Mouse (Mus musculus) lung, embryonic 14.5 days (tissue): ENCODE results near the gene Gm28372. TPM values are rescaled to one million over a fixed set of nuclear protein-coding genes. Genes with fewer than 3 reads are reported as not detected.

Experiments used
- ATAC-seq: fragments of 200-750 bp; cut with Nextera tagmentation; 2 replicates; pipeline ENCODE4 v1.8.0; 2017; ENCODE audit warnings: mild to moderate bottlenecking, moderate TSS enrichment, moderate library complexity; ENCODE audit not compliant: insufficient read depth
- DNase-seq: peaks from one replicate; pipeline ENCODE4 v3.0.0-alpha.2; 2015
- H3K27ac ChIP-seq: fragments of 300-500 bp; sonication (generic); 2 replicates; pipeline ENCODE4 v1.5.1; 2014; ENCODE audit warnings: low read depth, mild to moderate bottlenecking, moderate library complexity
- H3K27me3 ChIP-seq: fragments of 300-500 bp; sonication (generic); 2 replicates; pipeline ENCODE4 v1.6.1; 2014; ENCODE audit warnings: low read length, control low read depth; ENCODE audit not compliant: insufficient read depth
- H3K36me3 ChIP-seq: fragments of 300-500 bp; sonication (generic); 2 replicates; pipeline ENCODE4 v1.6.1; 2014; ENCODE audit warnings: control low read depth; ENCODE audit not compliant: insufficient read depth
- H3K4me1 ChIP-seq: fragments of 300-500 bp; sonication (generic); 2 replicates; pipeline ENCODE4 v1.6.1; 2014; ENCODE audit warnings: antibody characterized with exemption, control low read depth; ENCODE audit not compliant: insufficient read depth
- H3K4me2 ChIP-seq: fragments of 300-500 bp; sonication (generic); 2 replicates; pipeline ENCODE4 v1.6.1; 2014; ENCODE audit warnings: mild to moderate bottlenecking
- H3K4me3 ChIP-seq: fragments of 300-500 bp; sonication (generic); 2 replicates; pipeline ENCODE4 v1.5.1; 2014; ENCODE audit warnings: low read depth, low read length
- H3K9ac ChIP-seq: fragments of 300-500 bp; sonication (generic); 2 replicates; pipeline ENCODE4 v1.6.1; 2014
- H3K9me3 ChIP-seq: fragments of 300-500 bp; sonication (generic); 2 replicates; pipeline ENCODE4 v1.6.1; 2016; ENCODE audit warnings: low read depth, low read length, control low read depth
- CTCF ChIP-seq: IDR thresholded peaks from 2 replicates; pipeline ENCODE4 v1.5.1; 2016; ENCODE audit warnings: antibody characterized with exemption, low read depth
- WGBS: fragments of 180-500 bp; shearing (Covaris S2); extraction: QIAGEN DNeasy Blood & Tissue Kit; methylation state at CpG from one replicate; pipeline ENCODE4 v1.1.7; 2014; 5-methylcytosine and 5-hydroxymethylcytosine counted together
- polyA plus RNA-seq: library from polyadenylated mRNA; unstranded; fragments of >200 nt; fragmentation: Nextera tagmentation; extraction: Ambion mirVana; gene quantifications from 2 replicates; pipeline ENCODE4 v1.2.1, GENCODE M21; 2014

Gene Gm28372
- polyA plus RNA-seq, 1 experiment from 2014 or later, result not detected

DNA sequence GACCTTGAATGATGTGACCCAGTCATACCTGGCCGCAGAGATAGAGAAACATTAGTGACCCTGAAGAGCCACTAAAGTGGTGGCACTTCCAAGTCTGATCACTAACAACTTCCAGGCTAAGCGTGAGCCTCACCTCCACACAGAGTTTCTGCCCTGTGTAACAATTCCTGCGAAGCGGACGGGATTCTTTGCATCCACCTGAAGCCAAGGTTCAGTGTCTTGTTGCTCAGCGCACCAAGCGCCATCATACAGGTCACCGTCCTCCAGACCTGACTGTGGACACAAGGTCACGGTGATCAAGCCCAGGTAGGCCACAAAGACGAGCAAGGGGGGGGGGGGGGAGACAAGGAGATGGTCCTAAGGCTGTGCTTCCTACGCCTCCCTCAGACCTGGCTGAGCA lies 9.3 kb upstream of the Gm28372 start:
- no peak overlapping the region for H3K4me2 ChIP-seq
- DNase-seq (no peak), ATAC-seq (no peak)
- no peaks in the 10 kb centered on the region for H3K4me1 ChIP-seq
- H3K9ac ChIP-seq, result no peak overlapping the region
- H3K36me3 ChIP-seq, result peaks cover 33% of the 10 kb centered on the region; the same call in 1 of the 2 replicates
- no peaks in the 10 kb centered on the region for H3K27me3 ChIP-seq
- no peak overlapping the region for H3K27ac ChIP-seq
- no peaks in the 10 kb centered on the region for H3K9me3 ChIP-seq
- no peak overlapping the region for H3K4me3 ChIP-seq
- WGBS, result 93% methylated on average over 11 of the region's 11 CpGs
- no peak for TF ChIP-seq CTCF

DNA sequence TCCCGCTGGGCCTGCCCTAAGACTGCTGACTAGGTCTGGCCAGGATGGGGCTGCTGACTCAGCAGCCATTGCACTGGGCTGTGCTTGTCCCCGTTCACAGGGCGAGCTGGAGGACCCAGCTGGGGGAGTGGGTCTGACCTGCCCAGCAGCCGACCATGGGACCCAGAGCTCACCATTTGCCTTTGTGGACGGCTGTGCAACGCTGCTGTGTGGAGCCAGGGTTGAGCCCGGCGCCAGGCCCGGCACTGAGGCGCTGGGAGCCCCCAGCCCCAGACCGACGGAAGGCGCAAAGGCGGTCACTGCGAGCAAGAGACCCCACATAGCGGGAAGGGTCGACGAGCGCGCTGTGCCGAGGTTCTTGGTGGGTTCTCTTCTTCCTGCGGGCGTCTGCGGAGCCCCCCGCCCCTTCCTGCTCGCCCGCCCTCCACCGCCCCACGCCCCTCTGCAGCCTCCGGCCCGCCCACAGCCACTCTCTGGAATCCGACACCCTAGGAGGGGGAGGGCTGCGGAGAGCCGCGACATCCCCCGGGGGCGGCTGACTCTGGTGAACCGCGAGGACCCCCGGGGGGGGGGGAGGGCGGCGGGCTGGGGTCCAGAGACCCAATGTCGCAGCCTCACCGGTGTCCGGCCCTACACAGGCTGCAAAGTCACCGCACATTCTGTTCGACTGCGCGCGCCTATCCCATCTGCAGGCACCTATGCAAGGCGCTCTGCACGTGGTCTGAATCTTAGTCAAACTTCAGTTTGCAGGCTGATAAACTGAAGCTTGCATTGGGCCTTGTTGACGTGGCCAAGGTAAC lies 7.7 kb upstream of the Gm28372 start, which contains the start of gene Cpxm1:
Gene Cpxm1 (minus strand): TSS at position 389 of the 800 bp plus-strand sequence.
- peak; percentile 81 for DNase-seq
- peak within 1 kb of the TSS; percentile 58 for H3K4me3 ChIP-seq
- no peak within 1 kb of the TSS; the same call in 1 of the 2 replicates for H3K27ac ChIP-seq
- peak within 1 kb of the TSS; percentile 78 for H3K9ac ChIP-seq
- TF ChIP-seq CTCF, result no peak
- ATAC-seq, result peak; percentile 94
- H3K9me3 ChIP-seq, result no peaks in the 10 kb centered on the region
- H3K27me3 ChIP-seq, result no peaks in the 10 kb centered on the region
- under 1% methylated on average over 45 of the region's 53 CpGs for WGBS
- no peaks in the 10 kb centered on the region for H3K4me1 ChIP-seq
- peaks cover 22% of the 10 kb centered on the region; the same call in 1 of the 2 replicates for H3K36me3 ChIP-seq
- peak within 1 kb of the TSS; percentile 79 for H3K4me2 ChIP-seq

DNA sequence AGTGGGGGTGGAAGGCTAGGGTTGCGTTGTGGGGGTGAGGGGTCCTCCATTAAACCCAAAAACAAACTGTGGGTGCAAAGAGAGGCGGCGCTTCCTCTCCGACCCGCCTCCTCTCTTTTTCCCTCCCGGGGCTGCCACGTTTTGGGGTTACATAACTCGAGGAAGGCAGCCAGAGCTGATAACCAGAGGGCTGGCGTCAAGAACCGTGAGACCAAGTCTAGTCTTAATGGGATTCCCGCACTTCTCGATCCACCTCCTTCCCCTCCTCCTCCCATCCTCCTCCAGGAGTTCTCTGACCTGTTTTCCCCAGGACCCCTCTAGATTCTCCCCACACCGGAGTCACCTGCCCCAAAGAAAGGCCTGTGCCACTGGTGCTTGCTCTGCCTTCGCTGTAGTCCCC lies 6.9 kb upstream of the Gm28372 start:
- WGBS, result 9% methylated on average over 14 of the region's 14 CpGs
- ATAC-seq, result peak; percentile 22
- H3K36me3 ChIP-seq, result peaks cover 22% of the 10 kb centered on the region; the same call in 1 of the 2 replicates
- H3K9me3 ChIP-seq, result no peaks in the 10 kb centered on the region
- H3K4me1 ChIP-seq, result no peaks in the 10 kb centered on the region
- H3K27ac ChIP-seq, result no peak overlapping the region; the same call in 1 of the 2 replicates
- peak overlapping the region; percentile 79 for H3K4me2 ChIP-seq
- TF ChIP-seq CTCF, result no peak
- no peaks in the 10 kb centered on the region for H3K27me3 ChIP-seq
- H3K4me3 ChIP-seq, result peak overlapping the region; percentile 58
- H3K9ac ChIP-seq, result peak overlapping the region; percentile 78; the same call in 1 of the 2 replicates
- peak; percentile 63 for DNase-seq

DNA sequence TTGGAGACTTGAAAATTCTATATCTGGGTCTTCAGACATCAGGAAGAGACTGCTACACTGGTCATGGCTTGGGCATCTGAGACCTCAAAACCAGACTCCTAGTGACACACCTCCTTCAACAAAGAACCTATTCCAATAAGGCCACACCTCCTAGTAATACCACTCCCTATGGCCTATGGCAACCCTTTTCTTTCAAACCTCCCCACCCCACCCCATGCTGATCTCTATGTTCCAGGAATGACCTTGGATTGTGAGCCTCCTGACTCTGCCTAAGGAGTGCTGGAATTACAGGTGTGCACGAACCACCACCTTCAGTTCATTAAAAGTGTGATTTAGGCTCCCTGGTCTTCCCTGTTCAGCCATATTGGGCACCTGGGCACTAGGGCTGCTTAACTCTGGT lies 5.0 kb upstream of the Gm28372 start:
- TF ChIP-seq CTCF, result no peak
- 81% methylated on average over 1 of the region's 1 CpGs for WGBS
- H3K27ac ChIP-seq, result no peak overlapping the region

DNA sequence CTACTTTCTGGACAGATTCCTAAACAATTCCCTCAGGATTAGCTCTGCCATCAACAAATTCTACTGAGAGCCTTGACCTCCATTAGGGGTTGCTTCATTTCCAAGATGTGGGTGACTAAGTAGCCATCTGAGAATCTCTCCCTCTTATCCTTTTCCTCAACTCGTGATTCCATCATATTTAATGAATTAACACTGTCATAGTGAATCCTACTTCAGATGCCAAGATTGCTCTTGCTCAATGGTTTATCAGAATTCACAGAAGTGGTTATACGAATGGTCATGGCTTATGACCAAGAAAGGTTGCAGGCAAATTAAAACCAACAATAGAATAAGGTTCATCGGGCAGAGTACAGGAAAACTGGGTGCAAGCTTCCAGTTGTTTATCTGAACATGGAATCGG lies 3.1 kb upstream of the Gm28372 start:
- Histone ChIP-seq H3K27ac (no peak overlapping the region), H3K27me3 (no peaks in the 10 kb centered on the region), H3K4me1 (no peaks in the 10 kb centered on the region), H3K36me3 (no peaks in the 10 kb centered on the region), H3K4me2 (no peak overlapping the region), H3K4me3 (no peak overlapping the region), H3K9me3 (no peaks in the 10 kb centered on the region), H3K9ac (no peak overlapping the region)
- 65% methylated on average over 4 of the region's 4 CpGs for WGBS
- ATAC-seq, result no peak
- no peak for TF ChIP-seq CTCF
- DNase-seq, result no peak

More for the DNA sequence above, 5.0 kb upstream of the Gm28372 start:
- Histone ChIP-seq H3K4me3 (no peak overlapping the region), H3K4me2 (no peak overlapping the region), H3K4me1 (no peaks in the 10 kb centered on the region), H3K36me3 (peaks cover 8% of the 10 kb centered on the region; the same call in 1 of the 2 replicates), H3K9me3 (no peaks in the 10 kb centered on the region), H3K27me3 (no peaks in the 10 kb centered on the region), H3K9ac (no peak overlapping the region)
- ATAC-seq, result no peak
- DNase-seq, result no peak

DNA sequence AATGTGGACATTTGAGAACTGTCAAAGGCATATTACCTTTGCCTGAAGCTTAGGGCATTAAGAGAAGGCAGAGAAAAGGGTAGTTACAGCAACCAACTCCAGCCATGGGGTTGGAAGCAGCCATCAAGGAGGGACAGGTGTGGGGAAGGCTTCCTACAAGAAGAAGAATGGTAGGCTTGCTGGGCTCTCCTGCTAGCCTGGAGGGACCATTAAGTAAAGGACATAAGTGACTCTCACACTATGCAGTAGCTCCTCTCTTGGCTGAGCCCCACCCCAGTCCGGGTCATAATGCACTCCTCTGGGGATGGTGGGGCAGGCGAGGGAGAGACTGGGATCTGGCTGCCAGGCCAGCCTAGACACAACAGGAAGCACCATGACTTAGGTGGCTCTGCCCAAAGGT lies 1.1 kb downstream of the Gm28372 start, which contains the start of gene Tmem239:
Gene Tmem239 (plus strand): TSS at position 301 of the 400 bp plus-strand sequence.
- Histone ChIP-seq H3K9ac (no peak within 1 kb of the TSS), H3K27ac (no peak within 1 kb of the TSS), H3K4me1 (no peaks in the 10 kb centered on the region), H3K4me3 (no peak within 1 kb of the TSS), H3K36me3 (no peaks in the 10 kb centered on the region), H3K9me3 (no peaks in the 10 kb centered on the region), H3K27me3 (no peaks in the 10 kb centered on the region), H3K4me2 (no peak within 1 kb of the TSS)
- DNase-seq, result no peak
- 83% methylated on average over 2 of the region's 2 CpGs for WGBS
- no peak for ATAC-seq
- TF ChIP-seq CTCF, result no peak

DNA sequence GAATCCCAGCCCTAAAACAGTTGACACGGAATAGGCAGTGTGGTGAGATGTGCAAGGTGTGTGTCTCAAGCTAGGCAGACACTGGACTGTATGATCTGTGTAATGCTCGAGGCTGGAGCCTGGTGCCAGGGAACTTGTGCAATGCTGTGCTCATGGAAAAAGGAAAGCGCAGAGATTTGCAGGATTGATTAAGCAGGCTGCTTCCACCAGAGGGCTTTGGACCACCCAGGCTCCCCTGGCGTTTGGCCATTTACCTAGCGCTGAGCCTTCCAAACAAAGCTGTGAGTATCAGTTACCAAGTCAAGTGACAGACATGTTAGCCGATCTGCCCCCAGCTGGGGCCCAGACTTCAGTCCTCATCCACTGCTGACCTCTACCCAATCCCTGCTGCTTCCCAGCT lies 3.2 kb downstream of the Gm28372 start:
- Histone ChIP-seq H3K36me3 (no peaks in the 10 kb centered on the region), H3K4me3 (no peak overlapping the region), H3K4me2 (no peak overlapping the region), H3K9me3 (no peaks in the 10 kb centered on the region), H3K27me3 (no peaks in the 10 kb centered on the region), H3K4me1 (no peaks in the 10 kb centered on the region), H3K27ac (no peak overlapping the region), H3K9ac (no peak overlapping the region)
- ATAC-seq (peak; percentile 51; the same call in 1 of the 2 replicates), DNase-seq (peak; percentile 79)
- 9% methylated on average over 6 of the region's 6 CpGs for WGBS
- no peak; the same call in 1 of the 2 replicates for TF ChIP-seq CTCF
